Mouse (Mus musculus): ENCODE measurements at regions not wholly inside any gene's neighbourhood (a gene's known extent, or its start where the extent isn't known, plus 50 kb on each side); places are given as distances from the start of the nearest gene placed in this dataset.

- ATAC-seq = peak; percentile 48; the same call in 1 of the 2 replicates
- Histone ChIP-seq H3K9ac (ENCODE audit: low read length) (no peak overlapping the region), H3K27me3 (replicated peaks; ENCODE audit: control insufficient read depth, insufficient read depth, low read length) (no peaks in the 10 kb centered on the region), H3K4me1 (ENCODE audit: control insufficient read depth, insufficient read depth, low read length) (no peaks in the 10 kb centered on the region), H3K36me3 (ENCODE audit: control insufficient read depth, insufficient read depth, low read length) (no peaks in the 10 kb centered on the region), H3K4me3 (ENCODE audit: low read depth, low read length) (no peak overlapping the region), H3K9me3 (replicated peaks; ENCODE audit: control insufficient read depth, low read length) (no peaks in the 10 kb centered on the region), H3K27ac (ENCODE audit: low read depth, low read length) (0 out of 2 replicates have a peak overlapping the region, but pooled peaks have one; percentile 24), H3K4me2 (ENCODE audit: low read length) (no peak overlapping the region)
- DNase-seq (ENCODE audit: low spot score) = peak; percentile 62
- 9% methylated on average over 4 of the region's 4 CpGs for WGBS
These were observed 245.3 kb downstream of the Rnf152 start for GRCm38 (mm10) chr1:105111236-105111635.

DNA sequence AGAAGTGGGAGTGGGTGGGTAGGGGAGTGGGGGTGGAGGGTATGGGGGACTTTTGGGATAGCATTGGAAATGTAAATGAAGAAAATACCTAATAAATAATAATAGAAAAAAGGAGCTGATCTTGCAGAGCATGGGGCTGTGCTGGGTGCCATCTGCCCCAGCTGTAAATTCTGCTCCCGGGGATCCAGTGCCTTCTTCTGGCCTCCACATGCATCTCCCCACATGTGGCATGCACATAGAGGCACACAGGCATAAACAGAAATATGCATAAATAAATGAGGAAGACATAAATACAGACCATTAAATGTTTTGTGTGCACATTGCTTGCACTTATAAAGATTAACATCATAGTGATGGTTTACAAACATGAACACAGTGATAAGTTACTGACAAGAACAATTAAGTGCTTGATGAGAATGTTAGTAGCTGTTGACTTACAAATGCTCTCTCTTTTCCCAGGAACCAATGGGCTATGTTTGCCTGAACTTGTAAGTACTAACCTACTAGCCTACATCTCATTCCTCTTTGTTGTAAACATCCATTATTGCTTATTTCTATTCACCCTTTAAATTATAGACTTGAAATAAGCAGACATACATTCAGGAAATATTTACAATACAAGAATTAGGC is 245.8 kb downstream of the Rnf152 start:
- 91% methylated on average over 1 of the region's 1 CpGs for WGBS
- H3K9me3 ChIP-seq (replicated peaks; ENCODE audit: control insufficient read depth, low read length) = no peaks in the 10 kb centered on the region
- no peak overlapping the region for H3K27ac ChIP-seq (ENCODE audit: low read depth, low read length)
- no peak overlapping the region for H3K4me2 ChIP-seq (ENCODE audit: low read length)
- DNase-seq (ENCODE audit: low spot score) = no peak
- H3K9ac ChIP-seq (ENCODE audit: low read length) = no peak overlapping the region
- no peak overlapping the region for H3K4me3 ChIP-seq (ENCODE audit: low read depth, low read length)
- ATAC-seq = no peak
- H3K27me3 ChIP-seq (replicated peaks; ENCODE audit: control insufficient read depth, insufficient read depth, low read length) = no peaks in the 10 kb centered on the region
- H3K36me3 ChIP-seq (ENCODE audit: control insufficient read depth, insufficient read depth, low read length) = no peaks in the 10 kb centered on the region
- no peaks in the 10 kb centered on the region for H3K4me1 ChIP-seq (ENCODE audit: control insufficient read depth, insufficient read depth, low read length)

- H3K9me3 ChIP-seq (replicated peaks; ENCODE audit: control insufficient read depth, low read length) = no peaks in the 10 kb centered on the region
- H3K4me1 ChIP-seq (ENCODE audit: control insufficient read depth, insufficient read depth, low read length) = no peaks in the 10 kb centered on the region
- no peaks in the 10 kb centered on the region for H3K27me3 ChIP-seq (replicated peaks; ENCODE audit: control insufficient read depth, insufficient read depth, low read length)
- H3K27ac ChIP-seq (ENCODE audit: low read depth, low read length) = no peak overlapping the region
- no peak overlapping the region for H3K4me3 ChIP-seq (ENCODE audit: low read depth, low read length)
- no peak for DNase-seq (ENCODE audit: low spot score)
- no peak overlapping the region for H3K4me2 ChIP-seq (ENCODE audit: low read length)
- no peak for ATAC-seq
- 85% methylated on average over 4 of the region's 4 CpGs for WGBS
- no peak overlapping the region for H3K9ac ChIP-seq (ENCODE audit: low read length)
- H3K36me3 ChIP-seq (ENCODE audit: control insufficient read depth, insufficient read depth, low read length) = no peaks in the 10 kb centered on the region
These were observed 248.7 kb downstream of the Rnf152 start for GRCm38 (mm10) chr1:105107836-105108235.

DNA sequence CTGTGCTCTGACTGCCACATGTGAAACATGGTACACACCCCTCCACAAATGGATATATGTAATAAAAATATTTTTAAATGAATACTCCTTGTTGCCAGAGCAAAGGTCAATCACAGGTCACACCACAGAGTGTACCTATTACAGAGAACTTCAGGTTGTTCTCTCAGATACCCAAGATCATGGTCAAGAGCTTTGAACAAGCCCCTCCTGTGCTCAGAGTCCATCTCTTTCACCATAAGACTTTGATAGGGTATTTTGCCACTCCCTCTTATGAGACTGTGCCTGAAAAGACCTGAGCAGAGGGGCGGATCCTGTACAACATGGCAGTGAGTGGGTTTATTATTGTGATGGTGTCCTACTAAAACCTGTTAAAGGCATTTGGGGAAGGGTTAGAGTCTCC is 249.3 kb downstream of the Rnf152 start:
- Histone ChIP-seq H3K4me3 (ENCODE audit: low read depth, low read length) (no peak overlapping the region), H3K36me3 (ENCODE audit: control insufficient read depth, insufficient read depth, low read length) (no peaks in the 10 kb centered on the region), H3K4me2 (ENCODE audit: low read length) (no peak overlapping the region), H3K9me3 (replicated peaks; ENCODE audit: control insufficient read depth, low read length) (no peaks in the 10 kb centered on the region), H3K27me3 (replicated peaks; ENCODE audit: control insufficient read depth, insufficient read depth, low read length) (no peaks in the 10 kb centered on the region), H3K4me1 (ENCODE audit: control insufficient read depth, insufficient read depth, low read length) (no peaks in the 10 kb centered on the region), H3K9ac (ENCODE audit: low read length) (no peak overlapping the region), H3K27ac (ENCODE audit: low read depth, low read length) (no peak overlapping the region)
- 77% methylated on average over 1 of the region's 1 CpGs for whole genome bisulfite sequencing
- DNase-seq (ENCODE audit: low spot score) (no peak), ATAC-seq (no peak)

GRCm38 (mm10) chr1:105105211-105105610 is 251.3 kb downstream of the Rnf152 start:
- H3K36me3 ChIP-seq (ENCODE audit: control insufficient read depth, insufficient read depth, low read length) = no peaks in the 10 kb centered on the region

GRCm38 (mm10) chr1:105095091-105095490 is 261.4 kb downstream of the Rnf152 start:
- Histone ChIP-seq H3K27me3 (replicated peaks; ENCODE audit: control insufficient read depth, insufficient read depth, low read length) (no peaks in the 10 kb centered on the region), H3K4me2 (ENCODE audit: low read length) (no peak overlapping the region), H3K27ac (ENCODE audit: low read depth, low read length) (no peak overlapping the region), H3K36me3 (ENCODE audit: control insufficient read depth, insufficient read depth, low read length) (no peaks in the 10 kb centered on the region), H3K4me1 (ENCODE audit: control insufficient read depth, insufficient read depth, low read length) (no peaks in the 10 kb centered on the region), H3K4me3 (ENCODE audit: low read depth, low read length) (no peak overlapping the region), H3K9me3 (replicated peaks; ENCODE audit: control insufficient read depth, low read length) (no peaks in the 10 kb centered on the region), H3K9ac (ENCODE audit: low read length) (no peak overlapping the region)
- 61% methylated on average over 2 of the region's 2 CpGs for WGBS
- DNase-seq (ENCODE audit: low spot score) (no peak), ATAC-seq (no peak)

More at GRCm38 (mm10) chr1:105105211-105105610, 251.3 kb downstream of the Rnf152 start:
- DNase-seq (ENCODE audit: low spot score) = no peak
- H3K4me1 ChIP-seq (ENCODE audit: control insufficient read depth, insufficient read depth, low read length) = no peaks in the 10 kb centered on the region
- no peak overlapping the region for H3K9ac ChIP-seq (ENCODE audit: low read length)
- no peaks in the 10 kb centered on the region for H3K27me3 ChIP-seq (replicated peaks; ENCODE audit: control insufficient read depth, insufficient read depth, low read length)
- no peak overlapping the region for H3K27ac ChIP-seq (ENCODE audit: low read depth, low read length)
- no peak for ATAC-seq
- H3K9me3 ChIP-seq (replicated peaks; ENCODE audit: control insufficient read depth, low read length) = no peaks in the 10 kb centered on the region
- H3K4me3 ChIP-seq (ENCODE audit: low read depth, low read length) = no peak overlapping the region
- no peak overlapping the region for H3K4me2 ChIP-seq (ENCODE audit: low read length)

DNA sequence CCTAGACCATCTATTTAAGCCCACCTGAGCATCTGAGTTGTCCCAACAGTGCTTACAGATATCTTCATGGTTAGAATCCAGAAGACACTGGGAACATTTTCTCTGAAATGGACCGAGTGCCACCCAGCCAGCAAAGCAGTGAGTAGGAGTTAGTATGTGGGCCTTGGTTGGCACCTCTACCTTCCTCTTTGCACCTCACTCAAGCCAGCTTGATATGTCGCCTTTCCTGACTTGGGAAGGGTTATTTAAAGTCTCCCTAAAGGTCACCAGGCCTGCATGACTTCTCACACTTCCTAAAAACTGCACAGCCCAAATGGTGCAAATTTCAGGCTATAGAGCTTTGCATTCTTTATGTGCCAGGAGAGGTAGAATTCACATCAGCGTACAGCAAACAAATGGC is 262.0 kb downstream of the Rnf152 start:
- Histone ChIP-seq H3K36me3 (ENCODE audit: control insufficient read depth, insufficient read depth, low read length) (no peaks in the 10 kb centered on the region), H3K4me1 (ENCODE audit: control insufficient read depth, insufficient read depth, low read length) (no peaks in the 10 kb centered on the region), H3K9me3 (replicated peaks; ENCODE audit: control insufficient read depth, low read length) (no peaks in the 10 kb centered on the region), H3K4me2 (ENCODE audit: low read length) (no peak overlapping the region), H3K9ac (ENCODE audit: low read length) (no peak overlapping the region), H3K27me3 (replicated peaks; ENCODE audit: control insufficient read depth, insufficient read depth, low read length) (no peaks in the 10 kb centered on the region), H3K27ac (ENCODE audit: low read depth, low read length) (no peak overlapping the region), H3K4me3 (ENCODE audit: low read depth, low read length) (no peak overlapping the region)
- WGBS = 81% methylated on average over 3 of the region's 3 CpGs
- no peak for ATAC-seq
- DNase-seq (ENCODE audit: low spot score) = no peak

GRCm38 (mm10) chr1:105093875-105094274 is 262.6 kb downstream of the Rnf152 start:
- no peaks in the 10 kb centered on the region for H3K36me3 ChIP-seq (ENCODE audit: control insufficient read depth, insufficient read depth, low read length)
- no peak for DNase-seq (ENCODE audit: low spot score)
- no peaks in the 10 kb centered on the region for H3K27me3 ChIP-seq (replicated peaks; ENCODE audit: control insufficient read depth, insufficient read depth, low read length)
- no peak overlapping the region for H3K9ac ChIP-seq (ENCODE audit: low read length)
- no peak overlapping the region for H3K4me3 ChIP-seq (ENCODE audit: low read depth, low read length)
- no peak overlapping the region for H3K4me2 ChIP-seq (ENCODE audit: low read length)
- H3K9me3 ChIP-seq (replicated peaks; ENCODE audit: control insufficient read depth, low read length) = no peaks in the 10 kb centered on the region
- WGBS = 83% methylated on average over 3 of the region's 3 CpGs
- H3K4me1 ChIP-seq (ENCODE audit: control insufficient read depth, insufficient read depth, low read length) = no peaks in the 10 kb centered on the region
- no peak overlapping the region for H3K27ac ChIP-seq (ENCODE audit: low read depth, low read length)
- ATAC-seq = no peak

GRCm38 (mm10) chr1:105093012-105093411 is 263.5 kb downstream of the Rnf152 start:
- WGBS = 65% methylated on average over 1 of the region's 1 CpGs

More at GRCm38 (mm10) chr1:105093012-105093411, 263.5 kb downstream of the Rnf152 start:
- Histone ChIP-seq H3K27me3 (replicated peaks; ENCODE audit: control insufficient read depth, insufficient read depth, low read length) (no peaks in the 10 kb centered on the region), H3K4me1 (ENCODE audit: control insufficient read depth, insufficient read depth, low read length) (no peaks in the 10 kb centered on the region), H3K4me2 (ENCODE audit: low read length) (no peak overlapping the region), H3K4me3 (ENCODE audit: low read depth, low read length) (no peak overlapping the region), H3K27ac (ENCODE audit: low read depth, low read length) (no peak overlapping the region), H3K36me3 (ENCODE audit: control insufficient read depth, insufficient read depth, low read length) (no peaks in the 10 kb centered on the region), H3K9ac (ENCODE audit: low read length) (no peak overlapping the region), H3K9me3 (replicated peaks; ENCODE audit: control insufficient read depth, low read length) (no peaks in the 10 kb centered on the region)
- ATAC-seq (no peak), DNase-seq (ENCODE audit: low spot score) (no peak)
